Mouse (Mus musculus) liver, adult 2 months (tissue): ENCODE results near the gene Ppp1r3c. TPM values are rescaled to one million over a fixed set of nuclear protein-coding genes. Genes with fewer than 3 reads are reported as not detected.

Experiments used
- DNase-seq: peaks from one replicate; pipeline ENCODE4 v3.0.0-alpha.2; 2011; ENCODE audit warnings: low read depth, low spot score; ENCODE audit errors: extremely low read depth
- H3K27ac ChIP-seq: fragments of 200-500 bp; replicated peaks from 2 replicates; pipeline ENCODE4 v1.5.1; 2012; ENCODE audit warnings: low read depth, mild to moderate bottlenecking, control low read depth, inconsistent platforms, low read length; ENCODE audit not compliant: insufficient read depth
- H3K27me3 ChIP-seq: fragments of 200-500 bp; 2 replicates; pipeline ENCODE4 v1.6.1; 2012; ENCODE audit warnings: mild to moderate bottlenecking, moderate library complexity, low read length, inconsistent platforms; ENCODE audit not compliant: control insufficient read depth, insufficient read depth
- H3K36me3 ChIP-seq: fragments of 200-500 bp; 2 replicates; pipeline ENCODE4 v1.6.1; 2012; ENCODE audit warnings: low read length, inconsistent platforms; ENCODE audit not compliant: control insufficient read depth, insufficient read depth
- H3K4me1 ChIP-seq: fragments of 200-500 bp; 2 replicates; pipeline ENCODE4 v1.6.1; 2011; ENCODE audit warnings: low read length; ENCODE audit not compliant: control insufficient read depth, insufficient read depth
- H3K4me3 ChIP-seq: fragments of 200-500 bp; 2 replicates; pipeline ENCODE4 v1.5.1; 2011; ENCODE audit warnings: low read depth, mild to moderate bottlenecking, control low read depth, low read length, moderate library complexity; ENCODE audit not compliant: insufficient read depth
- H3K79me2 ChIP-seq: fragments of 200-500 bp; 2 replicates; pipeline ENCODE4 v1.6.1; 2012; ENCODE audit warnings: inconsistent platforms, mild to moderate bottlenecking, low read length, moderate library complexity; ENCODE audit not compliant: control insufficient read depth, insufficient read depth
- H3K9ac ChIP-seq: fragments of 200-500 bp; 2 replicates; pipeline ENCODE4 v1.6.1; 2012; ENCODE audit warnings: low read depth, mild to moderate bottlenecking, control low read depth, inconsistent platforms, low read length
- CTCF ChIP-seq: fragments of 200-500 bp; IDR thresholded peaks from 2 replicates; pipeline ENCODE4 v1.5.1; 2011; ENCODE audit warnings: low read depth, low read length, control low read depth
- POLR2A ChIP-seq: fragments of 200-500 bp; IDR thresholded peaks from 2 replicates; pipeline ENCODE4 v1.6.1; 2011; ENCODE audit warnings: low read length, control low read depth; ENCODE audit not compliant: insufficient read depth; ENCODE audit errors: extremely low read depth
- WGBS: fragments of 180-500 bp; shearing (Covaris S2); methylation state at CpG from one replicate; pipeline ENCODE4 v1.1.7; 2018; 5-methylcytosine and 5-hydroxymethylcytosine counted together
- polyA plus RNA-seq: library from polyadenylated mRNA; depleted of rRNA; stranded (reverse); fragments of >200 nt; gene quantifications from 2 replicates; pipeline ENCODE4 v1.2.3, GENCODE M21; 2012
- total RNA-seq: library from RNA; depleted of rRNA; stranded (reverse); fragments of >200 nt; gene quantifications from 2 replicates; pipeline ENCODE4 v1.2.3, GENCODE M21; 2014

The Ppp1r3c gene
- total and polyA plus RNA-seq, 2 experiments = 23.3 to 39.9 TPM

- peak overlapping the region; percentile 44 for H3K27ac ChIP-seq
- 23% methylated on average over 9 of the region's 9 CpGs for WGBS
These were observed 34.4 kb downstream of the Ppp1r3c start for GRCm38 (mm10) chr19:36701809-36702622.

GRCm38 (mm10) chr19:36701366-36701765, 35.1 kb downstream of the Ppp1r3c start:
- TF ChIP-seq CTCF (no peak), POLR2A (no peak)
- WGBS = 62% methylated on average over 3 of the region's 3 CpGs
- no peaks in the 10 kb centered on the region for H3K36me3 ChIP-seq
- H3K27me3 ChIP-seq = no peaks in the 10 kb centered on the region
- H3K9ac ChIP-seq = no peak overlapping the region
- H3K27ac ChIP-seq = 0 out of 2 replicates have a peak overlapping the region, but pooled peaks have one; percentile 30
- no peak for DNase-seq
- H3K79me2 ChIP-seq = no peaks in the 10 kb centered on the region
- H3K4me1 ChIP-seq = peaks cover 19% of the 10 kb centered on the region
- H3K4me3 ChIP-seq = no peak overlapping the region

More at GRCm38 (mm10) chr19:36701809-36702622, 34.4 kb downstream of the Ppp1r3c start:
- Histone ChIP-seq H3K4me3 (no peak overlapping the region), H3K79me2 (no peaks in the 10 kb centered on the region), H3K27me3 (no peaks in the 10 kb centered on the region), H3K4me1 (peaks cover 19% of the 10 kb centered on the region), H3K36me3 (no peaks in the 10 kb centered on the region), H3K9ac (no peak overlapping the region)
- TF ChIP-seq CTCF = no peak
- no peak for TF ChIP-seq POLR2A
- DNase-seq = peak; percentile 66

GRCm38 (mm10) chr19:36700937-36701336, 35.5 kb downstream of the Ppp1r3c start:
- no peaks in the 10 kb centered on the region for H3K27me3 ChIP-seq
- no peak overlapping the region for H3K9ac ChIP-seq
- H3K27ac ChIP-seq = no peak overlapping the region
- 84% methylated on average over 4 of the region's 4 CpGs for WGBS
- no peaks in the 10 kb centered on the region for H3K36me3 ChIP-seq
- no peak for TF ChIP-seq POLR2A
- no peak for TF ChIP-seq CTCF
- peaks cover 16% of the 10 kb centered on the region for H3K4me1 ChIP-seq
- no peaks in the 10 kb centered on the region for H3K79me2 ChIP-seq
- DNase-seq = no peak
- H3K4me3 ChIP-seq = no peak overlapping the region

GRCm38 (mm10) chr19:36699151-36699550, 37.3 kb downstream of the Ppp1r3c start:
- WGBS = 90% methylated on average over 1 of the region's 1 CpGs
- no peaks in the 10 kb centered on the region for H3K36me3 ChIP-seq
- no peaks in the 10 kb centered on the region for H3K79me2 ChIP-seq
- peaks cover 10% of the 10 kb centered on the region for H3K4me1 ChIP-seq
- no peak for TF ChIP-seq POLR2A
- TF ChIP-seq CTCF = no peak
- H3K9ac ChIP-seq = no peak overlapping the region
- no peak overlapping the region for H3K4me3 ChIP-seq
- DNase-seq = no peak
- H3K27ac ChIP-seq = no peak overlapping the region
- no peaks in the 10 kb centered on the region for H3K27me3 ChIP-seq

GRCm38 (mm10) chr19:36698200-36698599, 38.3 kb downstream of the Ppp1r3c start:
- Histone ChIP-seq H3K4me1 (peaks cover 7% of the 10 kb centered on the region), H3K79me2 (no peaks in the 10 kb centered on the region), H3K27ac (no peak overlapping the region), H3K27me3 (no peaks in the 10 kb centered on the region), H3K4me3 (no peak overlapping the region), H3K36me3 (no peaks in the 10 kb centered on the region), H3K9ac (no peak overlapping the region)
- DNase-seq = no peak
- TF ChIP-seq POLR2A (no peak), CTCF (no peak)
- WGBS = 94% methylated on average over 3 of the region's 3 CpGs

- H3K4me1 ChIP-seq = peaks cover 4% of the 10 kb centered on the region; the same call in 1 of the 2 replicates
- H3K36me3 ChIP-seq = no peaks in the 10 kb centered on the region
- H3K27ac ChIP-seq = no peak overlapping the region
- H3K9ac ChIP-seq = no peak overlapping the region
- peak; percentile 44 for DNase-seq
- no peak for TF ChIP-seq POLR2A
- no peak for TF ChIP-seq CTCF
- no peak overlapping the region for H3K4me3 ChIP-seq
- H3K79me2 ChIP-seq = no peaks in the 10 kb centered on the region
- no peaks in the 10 kb centered on the region for H3K27me3 ChIP-seq
- WGBS = 78% methylated on average over 7 of the region's 7 CpGs
These were observed 39.8 kb downstream of the Ppp1r3c start for GRCm38 (mm10) chr19:36696601-36697122.
